Mouse (Mus musculus) T-cell, adult 2 months (primary cell): Measurements from ENCODE around the gene Jun.

ENCODE experiments used
- DNase-seq: peaks from one replicate; pipeline ENCODE4 v3.0.0; 2022; ENCODE audit warnings: low spot score

Jun gene

DNA sequence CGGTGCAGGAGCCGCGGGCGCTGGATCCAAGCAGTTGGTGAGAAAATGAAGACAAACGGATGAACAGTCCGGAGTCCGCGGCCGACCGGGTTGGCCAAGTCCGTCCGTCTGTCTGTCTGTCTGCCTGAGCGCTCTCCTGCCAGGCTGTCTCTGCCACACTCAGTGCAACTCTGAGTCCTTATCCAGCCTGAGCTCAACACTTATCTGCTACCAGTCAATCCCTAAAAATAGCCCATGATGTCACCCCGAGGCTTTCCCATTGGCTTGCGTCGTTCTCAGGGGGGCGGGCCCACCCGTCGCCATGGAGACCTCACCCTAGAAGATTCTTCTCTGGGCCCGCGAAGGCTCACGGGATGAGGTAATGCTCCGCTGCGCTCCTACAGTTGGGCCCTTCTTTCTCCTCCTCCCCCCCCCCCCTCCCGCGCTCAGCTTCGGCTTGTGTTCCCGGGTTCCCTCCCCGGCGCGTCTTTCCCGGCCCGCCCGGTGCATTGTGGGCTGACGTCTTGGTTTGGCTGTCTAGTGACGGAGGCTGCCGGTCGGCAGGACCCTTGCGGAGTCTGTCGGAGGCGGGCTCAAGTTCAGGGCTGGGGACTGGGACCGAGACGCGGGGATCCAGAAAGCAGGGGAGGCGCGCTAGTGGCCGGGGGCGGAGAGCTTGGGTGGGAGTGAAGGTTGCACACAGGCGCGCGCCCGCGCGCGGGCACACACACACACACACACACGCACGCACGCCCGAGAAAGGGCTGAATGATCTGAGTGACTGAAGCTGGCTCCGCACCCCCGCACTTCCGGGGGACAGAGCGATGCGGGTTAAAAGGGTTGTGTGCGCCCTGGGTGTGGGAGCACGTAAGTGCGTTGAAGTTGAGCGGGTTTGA lies at the start of gene Jun:
Gene Jun, minus strand, starts transcription at position 198 of the 875 bp plus-strand sequence.
- DNase-seq: peak; percentile 100

DNA sequence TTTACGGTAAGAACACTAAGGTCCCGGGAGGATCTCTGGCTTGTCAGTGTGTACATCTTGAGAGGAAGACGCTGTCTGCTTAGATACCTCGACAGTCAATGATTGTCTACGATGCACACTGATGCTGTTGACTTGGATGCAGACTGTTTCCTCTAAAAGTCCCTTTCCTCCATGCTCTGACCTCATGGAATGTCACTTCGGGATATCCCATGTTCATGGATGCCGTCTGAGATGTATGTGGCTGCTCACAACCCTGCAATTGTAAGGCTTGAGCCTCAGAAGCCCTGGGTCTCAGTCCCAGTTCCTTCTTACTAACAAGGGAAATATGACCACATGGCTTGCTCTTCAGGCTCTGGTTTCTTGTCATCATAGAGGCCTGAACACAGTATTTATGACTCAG lies 49.7 kb upstream of the Jun start:
- DNase-seq: no peak

DNA sequence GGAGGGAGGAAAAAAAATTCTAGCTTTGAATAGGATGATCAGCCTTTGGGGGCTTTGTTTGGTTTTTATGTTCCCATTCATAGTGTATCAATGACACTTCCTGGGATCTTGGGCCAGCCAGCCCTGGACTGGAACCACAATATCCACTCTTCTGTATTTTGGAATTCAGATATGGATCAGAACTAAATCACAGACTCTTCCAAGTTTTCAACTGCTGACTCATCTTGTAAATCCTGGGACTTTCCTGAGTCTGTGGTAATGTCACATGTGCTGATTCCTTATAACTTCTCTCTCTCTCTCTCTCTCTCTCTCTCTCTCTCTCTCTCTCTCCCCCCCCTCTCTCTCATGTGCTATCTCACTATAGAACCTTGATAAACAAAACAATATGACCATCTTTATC lies 48.7 kb upstream of the Jun start:
- no peak for DNase-seq

DNA sequence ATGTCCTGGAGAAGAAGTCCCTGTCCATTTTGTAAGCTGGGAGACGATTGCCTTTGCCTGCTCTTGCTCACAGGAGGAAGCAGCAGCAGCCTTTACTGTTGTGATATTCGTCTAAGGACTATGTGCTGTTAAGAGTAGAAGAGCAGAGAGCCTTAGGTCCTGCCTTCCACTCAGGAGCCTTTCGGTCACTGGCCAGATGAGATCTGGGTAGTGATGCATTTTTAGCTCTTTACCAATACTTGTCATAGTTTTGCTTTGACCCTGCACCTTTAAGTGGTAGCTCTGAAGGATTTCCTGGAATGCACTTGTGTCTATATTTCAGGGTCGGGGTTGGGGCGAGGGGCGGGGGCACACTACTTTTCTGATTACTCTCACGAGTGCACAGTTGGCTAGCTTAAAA lies 47.4 kb upstream of the Jun start:
- DNase-seq: no peak

DNA sequence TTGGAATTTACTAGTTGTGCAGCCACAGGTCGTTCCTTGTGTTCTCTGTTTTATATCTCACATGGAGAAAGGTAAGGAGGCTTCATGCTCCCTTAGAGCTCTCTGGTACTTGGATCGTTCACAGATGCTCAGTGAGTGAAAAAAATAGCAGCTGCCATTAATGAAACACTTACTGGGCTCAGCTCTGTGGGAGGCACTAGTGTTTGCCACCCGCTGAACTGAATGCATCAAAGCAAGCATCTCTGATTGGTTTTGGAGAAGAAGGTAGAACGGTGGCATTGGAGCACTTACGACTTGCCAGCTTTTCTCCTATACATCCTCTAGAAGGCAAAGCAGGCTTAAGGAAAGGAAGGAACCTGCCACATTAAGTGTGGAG lies 46.7 kb upstream of the Jun start:
- DNase-seq: no peak

DNA sequence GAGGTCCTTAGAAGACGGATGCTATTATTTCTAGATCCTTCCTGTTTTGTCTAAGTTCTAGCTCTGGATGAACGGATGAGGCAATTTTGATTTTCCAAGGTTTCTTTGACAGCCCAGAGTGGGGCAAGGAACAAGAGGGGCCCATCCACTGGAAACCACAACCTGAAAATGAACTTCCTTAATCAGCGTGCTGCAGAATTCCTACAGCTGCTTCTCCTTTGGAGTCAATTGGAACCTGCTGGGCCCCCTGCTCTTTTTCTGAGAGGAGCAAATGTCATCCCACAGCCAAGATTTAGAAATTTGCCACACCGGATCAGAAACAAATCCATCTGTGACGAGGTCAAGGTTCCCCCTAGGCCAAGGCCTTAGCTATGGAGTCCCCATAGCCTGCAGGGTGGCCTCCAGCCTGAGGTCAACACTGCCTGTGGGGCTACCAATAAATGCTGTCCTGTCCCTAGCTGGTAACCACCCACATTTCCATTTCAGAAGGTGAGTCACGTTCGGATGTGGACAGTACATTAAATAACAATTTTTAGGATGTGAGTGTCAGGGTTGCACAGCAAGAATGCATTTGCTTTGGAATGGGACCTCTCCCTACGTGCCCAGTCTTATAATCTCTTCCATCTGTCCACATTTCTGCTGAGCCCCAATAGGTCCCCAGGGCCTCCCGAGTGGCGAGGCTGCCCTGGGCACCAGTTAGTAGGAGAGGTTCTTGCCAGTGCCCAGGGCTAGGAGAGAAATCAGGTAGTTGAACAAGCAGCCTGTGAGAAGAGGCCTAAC lies 46.1 kb upstream of the Jun start:
- no peak for DNase-seq

DNA sequence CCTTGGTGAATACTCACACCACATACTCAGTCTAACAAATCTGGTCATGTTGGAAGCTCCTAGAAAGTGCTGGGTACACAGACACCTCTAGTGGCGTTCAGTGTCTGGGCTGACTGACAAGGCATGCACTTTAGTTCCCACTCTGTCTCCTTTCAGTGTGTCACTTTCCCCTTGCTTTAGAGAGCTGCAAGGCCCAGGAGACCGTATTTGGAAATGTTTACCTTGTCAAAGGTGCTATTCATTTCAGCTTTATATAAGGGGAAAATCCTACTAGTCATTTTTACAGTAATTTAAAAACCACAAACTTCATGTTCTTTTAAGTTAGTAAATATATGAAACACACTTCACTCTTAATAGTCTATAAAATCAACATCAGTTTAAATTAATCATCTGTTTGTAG lies 44.7 kb upstream of the Jun start:
- no peak for DNase-seq

DNA sequence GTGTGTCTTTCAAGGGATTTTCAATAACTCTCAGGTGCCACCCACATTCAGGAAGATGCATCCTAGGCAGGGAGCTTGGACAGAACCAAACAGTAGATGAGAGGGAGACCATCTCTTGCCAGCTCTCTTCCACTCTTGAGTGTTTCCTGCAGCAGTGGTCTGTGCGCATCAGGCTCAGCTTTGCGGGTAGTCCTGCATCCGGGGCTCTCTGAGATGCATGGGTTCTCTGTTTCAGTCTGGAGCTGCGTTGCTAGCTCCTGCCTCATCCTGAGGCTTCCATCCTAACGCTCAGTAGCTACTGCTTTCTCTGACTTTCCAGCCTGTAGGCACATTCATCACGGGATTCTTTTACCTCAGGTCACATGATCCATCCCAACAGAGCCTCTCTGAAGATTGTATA lies 43.9 kb upstream of the Jun start:
- DNase-seq: no peak

DNA sequence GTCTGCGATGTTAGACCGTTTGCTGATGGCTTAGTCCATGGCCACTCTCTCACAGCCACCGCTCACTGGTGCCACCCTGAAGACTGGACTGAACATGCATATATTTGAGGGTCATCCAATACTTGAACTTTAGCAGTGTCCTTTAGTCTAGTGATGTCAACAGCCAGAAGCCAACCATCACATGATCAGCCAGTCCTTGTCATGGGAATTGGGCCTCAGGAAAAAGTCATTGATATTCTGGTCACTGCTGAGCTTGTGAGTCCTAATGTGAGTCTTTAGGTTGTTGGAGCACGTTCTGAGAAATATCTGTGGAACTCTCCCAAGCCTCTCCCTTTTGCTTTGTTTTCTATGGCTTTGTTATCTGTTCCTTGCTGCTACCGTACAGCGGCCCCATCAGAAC lies 43.3 kb upstream of the Jun start:
- no peak for DNase-seq

DNA sequence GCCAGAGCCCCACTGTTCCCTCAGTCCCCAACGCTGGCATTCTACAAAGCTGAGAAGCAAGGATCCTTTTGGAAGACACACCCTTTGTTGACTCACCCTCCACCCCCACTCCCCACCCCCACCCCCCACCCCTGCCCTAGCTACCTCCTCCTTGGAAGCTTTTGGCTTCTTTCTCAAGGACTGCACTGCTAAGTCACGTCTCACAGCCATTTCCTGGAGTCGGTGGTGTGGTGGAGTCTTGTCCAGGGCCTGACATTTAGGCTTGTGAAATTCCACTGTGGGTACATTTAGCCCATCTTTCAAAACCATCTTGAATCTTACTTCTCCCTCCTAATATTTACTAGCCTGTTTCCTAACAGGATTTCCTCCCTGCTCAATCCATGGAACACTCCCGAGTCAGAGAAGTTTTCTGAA lies 42.7 kb upstream of the Jun start:
- DNase-seq: no peak

DNA sequence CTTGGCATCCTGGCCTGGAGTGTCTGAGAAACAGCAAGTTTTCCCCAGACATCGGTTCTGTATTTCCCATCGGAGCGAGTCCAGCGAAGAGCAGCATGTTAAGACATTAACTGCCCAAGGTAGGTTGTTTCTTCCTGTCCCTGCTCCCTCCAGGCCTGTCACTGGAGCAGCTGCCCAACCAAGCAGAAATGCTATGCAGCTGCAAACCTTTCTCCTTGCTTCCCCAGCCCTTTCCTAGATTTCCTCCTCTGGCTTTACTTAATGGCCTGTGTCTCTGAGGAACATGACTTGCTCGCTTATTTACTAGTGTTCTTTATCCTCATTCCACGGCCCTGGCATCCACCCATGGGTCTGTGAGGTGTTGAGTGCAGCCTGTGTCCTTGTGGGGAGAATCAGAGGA lies 41.6 kb upstream of the Jun start:
- no peak for DNase-seq

DNA sequence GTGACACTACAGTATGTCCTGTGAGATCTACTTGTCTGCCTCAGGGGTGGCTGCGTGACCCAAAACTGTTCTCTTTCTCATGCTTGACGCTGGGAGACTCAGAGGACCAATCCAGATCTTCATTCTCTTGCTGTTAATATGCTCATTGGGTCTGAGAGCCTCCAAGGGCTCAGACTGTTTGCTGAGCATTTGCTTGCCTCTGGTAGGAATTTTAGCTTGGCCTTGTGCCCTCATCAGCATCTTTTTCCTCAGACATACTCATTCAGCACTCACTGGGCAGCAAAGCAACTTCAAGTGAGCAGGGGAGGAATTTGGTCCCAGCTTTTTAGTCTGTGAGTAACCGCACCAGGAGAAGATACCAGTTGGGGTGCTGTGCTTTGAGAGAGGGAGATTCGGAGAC lies 40.5 kb upstream of the Jun start:
- DNase-seq: no peak

DNA sequence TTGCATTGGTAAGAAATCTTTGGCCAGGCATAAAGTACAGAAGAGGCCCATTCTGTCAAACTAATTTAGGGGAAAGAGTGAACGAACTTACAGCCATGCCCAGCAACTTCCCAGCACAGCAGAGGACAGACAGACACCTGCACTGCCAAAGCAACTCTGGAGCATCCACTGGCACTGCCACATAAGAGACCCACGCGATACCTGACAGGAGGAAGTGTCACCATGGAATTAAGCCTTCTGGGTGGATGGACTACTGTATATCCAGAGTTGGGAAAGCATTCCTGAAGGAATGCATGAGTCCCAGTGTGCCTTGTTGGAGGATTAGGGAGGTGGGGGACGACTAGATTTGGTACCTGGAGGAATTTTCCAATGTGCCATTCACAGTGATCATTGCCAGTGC lies 39.5 kb upstream of the Jun start:
- DNase-seq: no peak

DNA sequence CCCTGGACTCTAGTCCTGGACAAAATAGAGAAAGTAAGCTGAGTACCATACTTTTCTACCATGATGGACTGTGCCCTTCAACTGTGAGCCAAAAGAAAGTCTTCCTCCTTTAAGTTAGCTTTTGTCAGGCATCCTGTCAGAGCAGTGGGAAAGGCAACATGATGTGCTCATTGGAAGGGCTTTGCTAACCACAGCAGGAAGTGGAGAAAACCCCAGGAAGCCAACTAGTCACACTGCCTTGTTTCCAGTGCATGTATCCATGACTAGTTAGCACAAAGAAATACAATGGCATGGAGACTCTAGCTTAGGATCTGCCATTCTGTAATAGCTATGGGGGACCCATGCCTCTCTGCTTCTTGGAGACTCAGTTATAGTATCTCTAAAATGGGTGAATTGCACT lies 37.9 kb upstream of the Jun start:
- no peak for DNase-seq

DNA sequence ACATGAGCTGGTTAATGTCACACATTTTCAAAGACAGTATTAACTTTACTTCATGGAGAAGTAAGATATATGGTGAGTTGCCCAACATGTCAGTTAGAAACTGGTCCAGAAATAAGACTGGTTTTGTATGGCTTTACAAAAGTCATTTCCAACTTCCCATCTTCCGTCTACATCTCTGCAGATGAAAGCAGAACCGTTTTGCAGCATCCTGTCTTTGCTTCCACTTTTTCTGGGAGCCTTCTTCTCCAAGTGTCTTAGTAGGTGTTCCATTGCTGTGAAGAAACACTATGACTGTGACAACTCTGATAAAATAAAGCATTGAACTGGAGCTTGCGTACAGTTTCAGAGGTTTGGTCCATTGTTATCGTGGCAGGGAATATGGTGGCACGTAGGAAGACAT lies 37.0 kb upstream of the Jun start:
- DNase-seq: no peak

DNA sequence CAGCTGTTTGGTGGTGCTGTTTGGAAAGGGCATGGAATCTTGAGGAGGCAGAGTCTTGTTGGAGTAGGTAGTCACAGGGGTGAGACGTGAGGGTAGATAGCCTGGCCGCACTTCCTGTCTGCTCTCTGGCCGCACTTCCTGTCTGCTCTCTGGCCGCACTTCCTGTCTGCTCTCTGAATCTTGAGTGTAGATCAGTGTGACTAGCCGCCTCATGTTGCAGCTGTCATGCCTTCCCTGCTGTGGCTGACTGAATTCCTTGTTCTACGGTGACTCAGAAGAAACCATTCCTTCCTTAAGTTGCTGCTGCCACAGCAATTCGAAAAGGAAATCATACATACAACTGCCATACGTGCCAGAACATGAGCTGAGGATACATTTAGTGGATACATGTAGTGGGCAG lies 31.9 kb upstream of the Jun start:
- no peak for DNase-seq

DNA sequence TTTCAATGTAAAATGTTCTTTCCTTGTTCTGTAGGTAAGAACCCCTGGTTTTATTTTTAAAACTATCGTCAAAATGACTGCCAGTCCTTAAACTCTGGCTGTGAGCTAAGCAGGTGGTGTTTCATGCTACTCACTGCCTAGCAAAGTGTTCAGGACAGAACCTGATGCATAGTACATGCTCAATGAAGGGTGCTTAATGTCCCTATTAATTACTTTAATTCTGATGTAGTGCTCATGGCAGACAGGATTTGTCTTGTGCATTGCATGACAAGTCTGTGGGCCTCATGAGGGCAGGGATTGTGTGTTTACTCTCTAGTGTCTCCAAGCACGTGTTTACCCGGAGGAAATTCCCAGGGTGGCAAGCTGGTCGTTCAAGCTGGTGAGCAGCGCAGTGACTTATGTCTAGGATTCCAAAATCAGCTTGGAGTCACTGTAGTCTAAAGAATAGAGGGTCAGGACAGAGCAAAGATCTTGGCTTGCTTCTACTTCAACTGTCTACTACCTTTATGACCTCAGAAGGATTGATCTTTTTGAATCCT lies 31.2 kb upstream of the Jun start:
- no peak for DNase-seq

DNA sequence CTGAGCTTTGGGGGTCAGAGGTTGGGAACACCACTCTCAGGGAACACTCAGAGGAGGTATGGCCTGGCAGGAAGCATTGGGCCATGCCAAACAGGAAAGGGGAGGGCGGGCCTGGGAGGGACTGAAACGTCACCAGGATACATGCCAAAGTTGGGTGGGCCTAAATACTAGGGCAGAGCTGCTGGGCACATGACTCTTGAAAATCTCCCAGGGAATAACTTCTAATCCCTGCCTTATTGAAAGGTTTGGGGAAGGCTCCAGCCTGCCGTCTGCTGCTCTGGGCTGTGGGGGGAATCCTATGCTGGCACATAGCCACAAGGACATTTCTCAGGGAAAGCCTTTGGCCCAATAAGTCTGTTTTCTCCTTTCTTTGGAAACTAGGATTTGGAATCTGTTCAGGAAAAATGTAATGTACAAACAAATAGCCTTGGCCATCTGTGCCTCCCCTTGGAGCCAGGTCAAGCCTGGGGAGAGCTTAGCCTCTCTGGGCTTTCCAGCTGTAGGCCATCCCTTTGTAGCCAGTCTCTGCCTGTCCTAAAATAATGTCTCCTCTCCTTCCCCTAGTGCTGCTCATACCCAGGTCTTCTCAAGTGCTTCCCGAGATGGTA lies 30.6 kb upstream of the Jun start:
- no peak for DNase-seq

DNA sequence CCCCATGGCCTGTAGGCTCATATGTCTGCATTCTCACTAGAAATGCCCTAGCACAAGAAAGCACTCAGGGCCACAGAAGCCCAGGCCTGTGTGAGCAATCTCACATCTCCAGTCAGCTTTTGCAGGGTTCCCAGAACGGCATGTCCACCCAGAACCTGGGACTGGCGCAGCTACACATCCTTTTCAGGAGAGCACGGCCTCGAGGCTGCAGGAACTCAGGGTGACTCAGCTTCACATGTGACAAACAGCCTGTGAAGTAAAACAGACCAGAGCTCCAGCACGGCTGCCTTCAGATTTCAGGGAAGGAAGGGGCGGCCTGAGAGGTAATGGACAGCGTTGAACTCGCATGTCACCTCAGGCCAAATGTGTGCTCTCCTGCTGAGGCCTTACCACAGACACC lies 29.6 kb upstream of the Jun start:
- DNase-seq: no peak

DNA sequence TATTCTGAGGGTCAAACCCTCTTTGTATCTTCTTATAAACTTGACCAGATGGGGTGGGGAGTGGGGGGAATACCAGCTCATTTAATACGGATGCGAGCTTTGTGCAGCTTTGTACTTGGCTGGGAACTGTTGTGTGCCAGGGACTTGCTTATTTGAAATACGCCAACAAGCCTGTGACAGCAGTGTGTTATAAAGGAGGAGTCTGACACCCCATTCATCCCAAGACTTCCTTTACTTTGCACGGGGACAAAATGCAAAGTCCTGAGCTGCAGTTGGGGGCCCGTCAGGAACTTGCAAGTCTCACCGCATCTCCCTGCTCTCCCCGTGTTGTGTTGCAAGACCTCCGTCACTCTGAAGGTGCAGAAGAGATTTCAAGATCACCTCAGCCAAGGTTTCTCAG lies 26.6 kb upstream of the Jun start:
- no peak for DNase-seq

DNA sequence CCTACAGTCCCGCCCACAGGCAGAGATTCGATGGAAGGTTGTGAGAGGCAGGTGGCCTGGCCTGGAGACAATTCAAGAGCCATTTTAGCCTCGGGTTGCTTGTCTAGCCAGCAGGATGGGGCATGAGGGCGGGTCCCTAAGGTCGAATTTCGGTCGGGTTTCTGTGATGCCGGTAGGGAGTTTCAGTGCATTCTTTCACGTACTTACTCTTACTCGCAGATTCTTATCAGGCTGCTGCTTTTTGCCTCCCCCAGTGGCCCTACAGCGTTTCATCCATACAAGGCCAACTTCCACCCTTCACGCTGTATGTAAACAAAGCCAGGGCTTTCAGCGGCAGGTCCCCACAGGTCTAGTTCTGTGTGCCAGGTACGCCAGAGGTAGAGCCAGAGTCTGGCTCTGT lies 24.3 kb upstream of the Jun start:
- no peak for DNase-seq

DNA sequence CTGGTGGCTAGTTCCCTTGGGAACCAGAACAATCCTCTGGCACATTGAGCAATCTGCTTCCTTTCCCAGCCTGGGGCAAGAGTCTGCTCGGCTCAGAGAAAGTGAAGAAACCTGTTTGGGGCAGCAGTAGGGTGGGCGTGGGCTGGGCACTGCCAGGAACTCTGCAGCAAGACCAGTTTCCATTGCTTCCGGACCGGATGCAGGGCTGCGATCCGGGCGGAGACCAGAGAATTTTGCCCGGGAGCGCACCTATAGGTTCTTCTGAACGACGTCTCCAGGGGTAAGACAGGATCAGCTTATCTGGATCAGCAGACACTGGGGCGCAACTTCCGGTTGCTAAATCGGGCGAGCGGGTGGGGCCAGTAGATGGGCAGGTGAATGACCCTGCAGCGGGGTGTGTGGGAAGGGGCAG lies 23.6 kb upstream of the Jun start:
- no peak for DNase-seq

DNA sequence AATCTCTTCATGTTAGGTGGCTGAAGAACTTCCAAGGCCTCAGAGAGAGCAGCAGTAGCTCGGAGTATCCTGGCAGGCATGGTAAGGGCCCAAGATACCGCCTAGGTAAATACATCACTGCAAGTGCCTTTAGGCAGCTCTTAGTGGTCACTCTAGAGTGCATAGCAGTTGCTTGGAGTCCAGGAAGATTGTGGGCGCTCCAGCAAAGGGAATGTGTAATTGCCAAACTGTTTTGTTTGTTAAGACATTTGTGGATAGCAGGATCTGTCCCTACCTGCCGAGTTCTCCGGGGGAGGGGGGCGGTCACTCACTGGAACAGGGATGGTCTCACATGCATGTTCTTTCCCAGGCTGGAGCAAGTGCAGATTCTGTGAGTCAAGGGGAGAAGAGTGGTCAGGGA lies 22.3 kb upstream of the Jun start:
- no peak for DNase-seq
